Mouse (Mus musculus): ENCODE results near the gene Gps1. TPM values are rescaled to one million over a fixed set of nuclear protein-coding genes. Genes with fewer than 3 reads are reported as not detected.
A peak's percentile ranks its signal among the peaks of the same experiment; 100 is the strongest.
"Not testable (repeated sequence)": the region's sequence is repeated elsewhere in the genome, so short reads cannot be mapped to it uniquely, and the experiment has no call there.

Gene Gps1
- polyA plus RNA-seq, 1 experiment from 2014 or later: 207 TPM

DNA sequence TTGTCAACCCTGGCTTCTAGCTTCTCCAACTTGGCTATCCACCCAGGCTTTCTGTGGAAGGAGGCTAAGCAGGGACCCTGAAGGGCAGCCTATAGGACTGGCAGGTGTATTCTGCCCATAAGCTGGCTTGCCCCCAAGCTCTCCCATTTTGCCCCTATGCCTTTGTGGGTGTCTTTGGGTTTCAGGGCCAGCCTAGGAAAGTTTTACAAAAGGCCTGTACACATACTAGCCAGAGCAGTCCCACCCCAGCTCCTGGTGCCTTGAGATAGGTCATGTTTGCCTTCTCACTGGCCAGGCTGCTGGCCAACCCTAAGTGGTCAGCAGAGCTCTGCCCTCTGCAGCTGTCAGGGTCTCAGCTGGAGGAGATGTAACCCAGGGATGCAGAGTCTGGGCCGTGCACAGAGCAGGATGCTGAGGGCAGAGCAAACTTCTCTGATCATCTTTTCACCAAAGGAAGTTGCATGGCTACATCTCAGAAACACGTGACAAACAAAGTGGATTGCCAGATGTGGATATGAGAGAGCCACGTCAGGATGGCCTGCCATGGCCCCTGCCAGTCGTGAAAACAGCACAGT is 41.3 kb downstream of the Gps1 start:
- H3K4me1 ChIP-seq: peaks cover 40% of the 10 kb centered on the region
- WGBS: 40% methylated on average over 4 of the region's 4 CpGs
- H3K9ac ChIP-seq: peak overlapping the region; percentile 49
- peaks cover 22% of the 10 kb centered on the region for H3K36me3 ChIP-seq
- ATAC-seq (ENCODE audit: insufficient number of reproducible peaks, low FRiP score, low TSS enrichment, low read depth): no peak
- peak overlapping the region; percentile 77 for H3K4me2 ChIP-seq
- peak overlapping the region; percentile 89 for H3K4me3 ChIP-seq
- H3K27ac ChIP-seq: peak overlapping the region; percentile 98
- no peaks in the 10 kb centered on the region for H3K27me3 ChIP-seq
- H3K9me3 ChIP-seq: no peaks in the 10 kb centered on the region

DNA sequence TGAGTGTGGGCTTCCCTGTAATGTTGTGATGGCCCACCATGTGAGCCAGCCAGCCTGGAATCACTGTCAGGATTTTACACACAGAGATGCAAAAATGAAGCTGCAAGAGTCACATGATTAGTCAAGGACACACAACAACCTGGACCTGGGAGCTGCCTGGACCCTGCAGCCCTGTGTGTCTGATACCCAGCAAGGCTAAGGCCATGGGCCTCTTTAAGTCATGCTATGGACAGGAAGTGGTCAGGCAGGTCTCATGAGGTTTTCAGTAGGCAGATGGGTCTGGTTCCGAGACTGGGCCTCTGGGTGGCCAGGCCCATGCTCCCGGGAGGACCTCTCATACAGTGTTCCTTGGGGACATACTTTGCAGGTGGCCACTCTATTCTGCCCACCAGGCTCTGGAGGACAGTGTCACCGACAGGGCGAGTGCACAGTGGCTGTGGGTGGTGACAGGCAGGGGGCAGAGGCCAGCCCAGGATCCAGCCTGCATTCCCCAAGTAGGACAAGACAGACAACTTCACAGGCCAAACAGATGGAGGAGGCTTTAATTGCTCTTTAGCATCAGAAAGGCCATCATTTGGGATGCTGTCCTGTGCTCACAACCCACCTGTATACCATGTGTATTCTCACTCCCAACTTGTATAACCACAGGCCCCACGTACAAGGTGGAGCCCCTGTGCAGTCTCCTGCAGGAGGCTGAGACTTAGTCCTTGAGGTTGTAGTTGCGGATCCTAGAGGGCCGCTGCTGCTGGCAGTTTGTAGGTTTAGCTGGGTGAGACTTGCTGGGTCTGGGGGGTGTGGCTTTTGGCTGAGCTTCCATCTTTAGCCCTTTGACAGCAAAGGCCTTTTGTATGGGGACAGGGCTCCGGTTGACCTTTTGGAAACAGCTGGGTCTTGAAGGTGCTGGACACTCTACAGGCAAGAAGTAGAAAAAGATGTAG is 42.2 kb downstream of the Gps1 start:
- peaks cover 13% of the 10 kb centered on the region for H3K36me3 ChIP-seq
- ATAC-seq (ENCODE audit: insufficient number of reproducible peaks, low FRiP score, low TSS enrichment, low read depth): no peak
- H3K9me3 ChIP-seq: no peaks in the 10 kb centered on the region
- no peaks in the 10 kb centered on the region for H3K27me3 ChIP-seq
- H3K4me2 ChIP-seq: no peak overlapping the region
- H3K9ac ChIP-seq: no peak overlapping the region
- H3K4me1 ChIP-seq: peaks cover 31% of the 10 kb centered on the region
- H3K27ac ChIP-seq: peak overlapping the region; percentile 98
- no peak overlapping the region for H3K4me3 ChIP-seq
- 84% methylated on average over 8 of the region's 8 CpGs for WGBS

DNA sequence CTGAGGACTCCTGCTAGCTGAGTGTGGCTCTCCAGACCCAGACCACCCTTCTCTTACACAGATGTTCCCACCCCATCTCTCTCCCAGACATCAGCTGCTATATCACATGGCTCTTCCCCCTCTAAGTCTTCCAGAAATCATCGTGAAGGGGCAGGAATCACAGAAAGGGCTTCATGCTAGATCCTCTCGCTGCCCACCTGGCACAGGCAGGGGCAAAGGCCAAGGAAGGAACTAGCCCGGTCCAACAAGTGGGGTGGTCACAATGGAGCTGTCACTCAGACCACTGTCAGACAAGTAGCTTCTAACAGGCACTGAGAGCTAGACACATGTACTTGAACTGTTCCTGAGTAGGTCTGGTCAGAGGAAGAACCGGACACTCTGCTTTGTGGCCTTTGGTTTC is 44.3 kb downstream of the Gps1 start:
- H3K4me1 ChIP-seq: peaks cover 11% of the 10 kb centered on the region
- H3K27ac ChIP-seq: no peak overlapping the region
- H3K4me2 ChIP-seq: no peak overlapping the region
- H3K27me3 ChIP-seq: no peaks in the 10 kb centered on the region
- 0 out of 2 replicates have a peak, but pooled peaks cover 4% of the 10 kb centered on the region for H3K36me3 ChIP-seq
- no peak for ATAC-seq (ENCODE audit: insufficient number of reproducible peaks, low FRiP score, low TSS enrichment, low read depth)
- no peaks in the 10 kb centered on the region for H3K9me3 ChIP-seq
- no peak overlapping the region for H3K9ac ChIP-seq
- no peak overlapping the region for H3K4me3 ChIP-seq
- WGBS: 72% methylated on average over 4 of the region's 4 CpGs

DNA sequence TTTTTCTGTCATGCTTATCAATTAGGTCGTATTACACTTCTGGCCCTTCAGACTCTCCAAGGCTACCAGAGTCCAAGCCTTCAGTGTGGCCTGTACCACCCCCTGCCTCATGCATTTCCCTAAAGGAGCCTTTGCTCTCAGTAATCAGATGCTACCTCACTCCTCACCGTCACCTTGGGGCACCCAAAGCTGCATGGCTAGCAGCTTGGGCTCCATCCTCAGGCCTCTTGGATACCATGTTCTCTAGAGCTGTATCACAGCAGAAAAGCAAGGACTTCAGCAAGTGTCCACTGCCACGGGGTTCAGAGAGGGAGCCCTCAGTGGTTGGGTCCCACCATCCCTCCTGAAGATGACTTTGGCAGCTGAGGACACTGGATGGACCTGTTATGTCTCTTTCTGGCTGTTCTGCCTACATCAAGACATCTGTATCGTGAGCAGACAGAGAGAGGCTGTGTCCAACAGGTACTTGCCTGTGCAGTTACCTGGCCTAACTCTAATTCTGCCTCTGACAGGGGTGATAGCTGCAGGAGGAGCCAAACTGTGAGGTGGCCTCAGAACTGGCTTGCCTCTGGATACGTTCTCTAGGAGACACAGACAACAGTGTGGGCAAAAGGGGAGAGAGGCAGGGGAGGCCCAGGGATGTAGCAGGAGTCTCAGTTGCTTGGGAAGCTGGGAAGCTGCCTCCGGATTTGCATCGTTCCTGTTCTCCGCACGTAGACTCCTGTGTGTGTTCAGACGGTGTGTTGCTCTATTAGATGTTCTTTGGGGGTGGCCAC is 45.9 kb downstream of the Gps1 start:
- no peak for ATAC-seq (ENCODE audit: insufficient number of reproducible peaks, low FRiP score, low TSS enrichment, low read depth)
- Histone ChIP-seq H3K4me1 (peaks cover 14% of the 10 kb centered on the region), H3K27me3 (no peaks in the 10 kb centered on the region), H3K9me3 (no peaks in the 10 kb centered on the region), H3K27ac (no peak overlapping the region), H3K4me2 (no peak overlapping the region), H3K4me3 (no peak overlapping the region), H3K9ac (no peak overlapping the region), H3K36me3 (0 out of 2 replicates have a peak, but pooled peaks cover 4% of the 10 kb centered on the region)
- 82% methylated on average over 10 of the region's 10 CpGs for WGBS

DNA sequence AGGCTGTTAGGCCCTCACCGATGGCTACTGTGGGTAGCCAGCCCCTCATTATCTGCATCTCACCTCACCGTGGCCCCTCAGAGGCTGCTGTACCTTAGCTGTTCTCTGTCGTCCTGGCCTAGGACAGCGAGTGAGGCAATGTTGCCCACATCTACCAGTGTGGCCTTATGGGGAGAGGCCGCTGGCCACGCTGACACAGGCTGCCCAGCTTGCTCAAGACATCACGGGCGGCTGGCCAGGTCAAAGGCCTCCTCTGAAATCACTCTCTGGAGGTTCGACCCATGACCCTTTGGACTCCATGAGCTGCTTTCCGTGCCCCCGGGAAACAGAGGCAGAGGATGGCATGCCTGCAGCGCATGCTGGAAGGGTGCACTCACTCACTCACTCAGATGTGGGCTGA is 46.6 kb downstream of the Gps1 start:
- 83% methylated on average over 12 of the region's 12 CpGs for WGBS
- Histone ChIP-seq H3K9ac (no peak overlapping the region), H3K4me1 (peaks cover 6% of the 10 kb centered on the region), H3K36me3 (0 out of 2 replicates have a peak, but pooled peaks cover 4% of the 10 kb centered on the region), H3K27me3 (no peaks in the 10 kb centered on the region), H3K27ac (no peak overlapping the region), H3K4me2 (no peak overlapping the region), H3K4me3 (no peak overlapping the region), H3K9me3 (no peaks in the 10 kb centered on the region)
- ATAC-seq (ENCODE audit: insufficient number of reproducible peaks, low FRiP score, low TSS enrichment, low read depth): no peak

DNA sequence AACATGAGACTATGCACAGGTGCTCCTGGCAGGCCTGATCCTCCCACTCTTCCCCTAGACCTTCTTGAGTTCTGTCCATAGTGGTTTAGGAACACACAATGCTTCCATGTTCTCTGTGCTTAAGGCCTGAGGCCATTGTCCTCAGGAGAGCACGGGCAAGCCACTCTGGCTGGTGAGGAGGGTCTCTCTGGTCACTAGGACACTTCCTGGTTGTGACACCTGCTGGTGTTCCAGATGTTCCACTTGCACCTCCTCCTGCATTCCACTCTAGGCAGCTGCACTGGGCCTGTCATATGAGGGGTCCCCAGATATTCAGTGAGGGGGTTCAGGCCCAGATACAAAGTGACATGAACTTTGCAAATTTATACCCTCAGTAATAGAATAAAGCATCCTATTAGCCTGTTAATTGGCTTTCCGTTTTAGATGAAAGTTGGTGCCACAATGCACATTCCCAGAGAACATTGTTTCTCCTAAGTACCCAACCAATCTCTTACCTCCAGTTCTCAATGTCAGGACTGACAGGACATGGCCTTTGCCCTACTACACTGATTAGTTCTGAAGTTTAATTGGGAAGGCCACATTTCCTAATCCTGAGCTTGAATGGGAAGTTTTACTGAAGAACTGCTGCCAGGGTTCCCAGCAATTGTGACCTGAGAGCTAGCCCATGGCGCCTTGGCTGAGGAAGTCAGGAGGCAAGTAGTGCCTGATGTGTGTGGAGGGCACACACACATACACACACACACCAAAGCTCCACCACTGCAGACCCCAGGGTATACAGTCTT is 47.8 kb downstream of the Gps1 start:
- no peaks in the 10 kb centered on the region for H3K27me3 ChIP-seq
- H3K36me3 ChIP-seq: 0 out of 2 replicates have a peak, but pooled peaks cover 4% of the 10 kb centered on the region
- H3K4me2 ChIP-seq: no peak overlapping the region
- WGBS: 81% methylated on average over 3 of the region's 3 CpGs
- peaks cover 5% of the 10 kb centered on the region; the same call in 1 of the 2 replicates for H3K4me1 ChIP-seq
- no peaks in the 10 kb centered on the region for H3K9me3 ChIP-seq
- no peak overlapping the region for H3K27ac ChIP-seq
- H3K9ac ChIP-seq: no peak overlapping the region
- ATAC-seq (ENCODE audit: insufficient number of reproducible peaks, low FRiP score, low TSS enrichment, low read depth): no peak
- no peak overlapping the region for H3K4me3 ChIP-seq

DNA sequence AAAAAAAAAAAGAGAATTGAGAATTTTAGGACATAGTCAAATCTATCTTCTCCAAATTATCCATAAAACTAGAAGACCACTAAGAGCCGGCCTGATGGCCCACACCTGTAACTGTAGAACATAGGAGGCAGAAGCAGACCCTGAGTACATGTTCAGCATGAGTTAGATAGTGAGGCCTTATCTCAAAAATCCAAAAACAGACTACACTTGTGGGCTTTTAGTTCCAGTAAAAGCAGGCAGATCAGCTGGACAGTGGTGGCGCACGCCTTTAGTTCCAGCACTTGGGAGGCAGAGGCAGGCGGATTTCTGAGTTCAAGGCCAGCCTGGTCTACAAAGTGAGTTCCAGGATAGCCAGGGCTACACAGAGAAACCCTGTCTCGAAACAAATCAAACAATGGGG is 48.9 kb downstream of the Gps1 start:
- not testable (repeated sequence) for H3K4me1 ChIP-seq; H3K4me3 ChIP-seq; H3K36me3 ChIP-seq; H3K9ac ChIP-seq; ATAC-seq (ENCODE audit: insufficient number of reproducible peaks, low FRiP score, low TSS enrichment, low read depth); H3K27ac ChIP-seq; H3K9me3 ChIP-seq; H3K27me3 ChIP-seq; H3K4me2 ChIP-seq
- WGBS: 89% methylated on average over 5 of the region's 5 CpGs

DNA sequence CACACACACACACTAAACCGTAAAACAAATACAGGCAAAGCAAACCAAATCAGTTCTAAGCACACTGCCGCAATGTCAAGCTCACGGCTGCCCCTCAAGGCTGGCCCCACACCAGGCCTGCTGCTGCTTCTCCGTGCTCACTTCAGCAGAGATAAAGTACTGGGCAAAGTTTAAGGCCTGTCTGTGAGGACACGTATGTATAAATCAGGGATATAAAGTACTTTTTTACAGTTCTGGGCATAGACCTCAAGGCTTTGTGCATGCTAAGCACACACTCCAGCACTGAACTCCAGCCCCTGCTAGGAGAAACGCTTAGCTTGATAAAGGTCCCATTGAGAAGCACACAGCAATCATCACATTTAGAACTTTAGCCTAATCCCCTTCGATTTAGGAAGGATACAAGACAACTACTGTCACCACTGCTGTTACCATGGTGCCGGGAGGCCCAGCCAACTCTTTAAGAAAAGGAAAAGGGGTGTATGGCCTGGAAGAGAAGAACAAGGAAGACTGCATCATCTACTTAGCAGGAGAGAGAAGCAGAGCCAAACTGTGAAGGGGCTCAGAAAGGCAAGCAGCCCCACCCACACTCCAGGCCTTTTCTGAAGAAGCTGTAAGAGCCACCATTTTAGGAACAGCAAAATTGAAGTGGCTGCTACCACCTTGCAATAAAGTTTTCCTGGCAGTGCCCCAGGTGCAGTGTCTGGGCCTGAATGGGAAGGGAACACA is 49.6 kb downstream of the Gps1 start:
- Histone ChIP-seq H3K4me3 (no peak overlapping the region), H3K9ac (no peak overlapping the region), H3K27ac (peak overlapping the region; percentile 75), H3K36me3 (0 out of 2 replicates have a peak, but pooled peaks cover 4% of the 10 kb centered on the region), H3K4me2 (no peak overlapping the region), H3K9me3 (no peaks in the 10 kb centered on the region), H3K4me1 (peaks cover 5% of the 10 kb centered on the region; the same call in 1 of the 2 replicates), H3K27me3 (no peaks in the 10 kb centered on the region)
- ATAC-seq (ENCODE audit: insufficient number of reproducible peaks, low FRiP score, low TSS enrichment, low read depth): no peak
- 67% methylated on average over 8 of the region's 8 CpGs for WGBS

Other genes starting within 250 kb of the Gps1 start
- gene Mcrip1, start 234.5 kb upstream of the Gps1 start, polyA plus RNA-seq (2015; fragmentation: Nextera tagmentation; extraction: Ambion mirVana): 237 and 239 TPM in 2 replicates
- 3.2 and 11.9 TPM in 2 replicates for gene Ppp1r27, start 233.1 kb upstream of the Gps1 start, polyA plus RNA-seq (2015; fragmentation: Nextera tagmentation; extraction: Ambion mirVana)
- gene P4hb, start 211.0 kb upstream of the Gps1 start, polyA plus RNA-seq (2015; fragmentation: Nextera tagmentation; extraction: Ambion mirVana): 1,021 and 1,099 TPM in 2 replicates
- gene Arhgdia, start 202.6 kb upstream of the Gps1 start, polyA plus RNA-seq (2015; fragmentation: Nextera tagmentation; extraction: Ambion mirVana): 581 and 641 TPM in 2 replicates
- 342 and 405 TPM in 2 replicates for gene Alyref, start 185.9 kb upstream of the Gps1 start, polyA plus RNA-seq (2015; fragmentation: Nextera tagmentation; extraction: Ambion mirVana)
- gene Anapc11, start 185.9 kb upstream of the Gps1 start, polyA plus RNA-seq (2015; fragmentation: Nextera tagmentation; extraction: Ambion mirVana): 212 and 215 TPM in 2 replicates
- 2.2 and 2.9 TPM in 2 replicates for gene Npb, start 175.8 kb upstream of the Gps1 start, polyA plus RNA-seq (2015; fragmentation: Nextera tagmentation; extraction: Ambion mirVana)
- gene Pcyt2, start 166.3 kb upstream of the Gps1 start, polyA plus RNA-seq (2015; fragmentation: Nextera tagmentation; extraction: Ambion mirVana): 130 and 136 TPM in 2 replicates
- 32.9 and 33.4 TPM in 2 replicates for gene Sirt7, start 159.0 kb upstream of the Gps1 start, polyA plus RNA-seq (2015; fragmentation: Nextera tagmentation; extraction: Ambion mirVana)
- gene Mafg, start 150.7 kb upstream of the Gps1 start, polyA plus RNA-seq (2015; fragmentation: Nextera tagmentation; extraction: Ambion mirVana): 26.6 and 32.9 TPM in 2 replicates
- 61.6 and 72.1 TPM in 2 replicates for gene Pycr1, start 140.5 kb upstream of the Gps1 start, polyA plus RNA-seq (2015; fragmentation: Nextera tagmentation; extraction: Ambion mirVana)
- gene Myadml2, start 136.1 kb upstream of the Gps1 start, polyA plus RNA-seq (2015; fragmentation: Nextera tagmentation; extraction: Ambion mirVana): 0.61 and 4.0 TPM in 2 replicates
- 4.8 and 5.4 TPM in 2 replicates for gene Notum, start 123.1 kb upstream of the Gps1 start, polyA plus RNA-seq (2015; fragmentation: Nextera tagmentation; extraction: Ambion mirVana)
- 107 TPM in 2 replicates for gene Aspscr1, start 111.3 kb upstream of the Gps1 start, polyA plus RNA-seq (2015; fragmentation: Nextera tagmentation; extraction: Ambion mirVana)
- 156 and 166 TPM in 2 replicates for gene Cenpx, start 70.5 kb upstream of the Gps1 start, polyA plus RNA-seq (2015; fragmentation: Nextera tagmentation; extraction: Ambion mirVana)
- 63.7 and 65.9 TPM in 2 replicates for gene Lrrc45, start 70.3 kb upstream of the Gps1 start, polyA plus RNA-seq (2015; fragmentation: Nextera tagmentation; extraction: Ambion mirVana)
- 44.4 and 56.4 TPM in 2 replicates for gene Rac3, start 62.8 kb upstream of the Gps1 start, polyA plus RNA-seq (2015; fragmentation: Nextera tagmentation; extraction: Ambion mirVana)
- 18.2 and 20.2 TPM in 2 replicates for gene Dcxr, start 57.0 kb upstream of the Gps1 start, polyA plus RNA-seq (2015; fragmentation: Nextera tagmentation; extraction: Ambion mirVana)
- gene Cbr2, start 52.2 kb upstream of the Gps1 start, polyA plus RNA-seq (2015; fragmentation: Nextera tagmentation; extraction: Ambion mirVana): 12.6 and 16.7 TPM in 2 replicates
- gene Hmga1b, start 21.5 kb upstream of the Gps1 start, polyA plus RNA-seq (2015; fragmentation: Nextera tagmentation; extraction: Ambion mirVana): 2.3 and 3.5 TPM in 2 replicates
- 50.7 TPM in 2 replicates for gene Rfng, start 65 bp upstream of the Gps1 start, polyA plus RNA-seq (2015; fragmentation: Nextera tagmentation; extraction: Ambion mirVana)
- 59.0 and 61.9 TPM in 2 replicates for gene Dus1l, start 12.1 kb downstream of the Gps1 start, polyA plus RNA-seq (2015; fragmentation: Nextera tagmentation; extraction: Ambion mirVana)
- gene Fasn, start 40.3 kb downstream of the Gps1 start, polyA plus RNA-seq (2015; fragmentation: Nextera tagmentation; extraction: Ambion mirVana): 41.8 and 45.5 TPM in 2 replicates
- 4.4 and 4.9 TPM in 2 replicates for gene Ccdc57, start 148.6 kb downstream of the Gps1 start, polyA plus RNA-seq (2015; fragmentation: Nextera tagmentation; extraction: Ambion mirVana)
- gene Slc16a3, start 164.2 kb downstream of the Gps1 start, polyA plus RNA-seq (2015; fragmentation: Nextera tagmentation; extraction: Ambion mirVana): 92.3 and 95.8 TPM in 2 replicates
- gene Csnk1d, start 207.1 kb downstream of the Gps1 start, polyA plus RNA-seq (2015; fragmentation: Nextera tagmentation; extraction: Ambion mirVana): 104 and 120 TPM in 2 replicates